Mouse (Mus musculus) embryonic facial prominence, embryonic 13.5 days (tissue): ENCODE data around the gene Rorb. TPM values are rescaled to one million over a fixed set of nuclear protein-coding genes. Genes with fewer than 3 reads are reported as not detected.

ENCODE experiments used
- ATAC-seq: fragments of 200-750 bp; cut with Nextera tagmentation; 2 replicates; pipeline ENCODE4 v1.8.0; 2017; ENCODE audit warnings: low read depth; ENCODE audit not compliant: insufficient number of reproducible peaks, insufficient read depth, low FRiP score, low TSS enrichment
- H3K27ac ChIP-seq: fragments of 300-500 bp; sonication (generic); 2 replicates; pipeline ENCODE4 v1.5.1; 2015; ENCODE audit warnings: moderate library complexity, mild to moderate bottlenecking, inconsistent platforms
- H3K27me3 ChIP-seq: fragments of 300-500 bp; sonication (generic); 2 replicates; pipeline ENCODE4 v1.6.1; 2015; ENCODE audit warnings: mild to moderate bottlenecking, inconsistent platforms
- H3K36me3 ChIP-seq: fragments of 300-500 bp; sonication (generic); 2 replicates; pipeline ENCODE4 v1.6.1; 2015; ENCODE audit warnings: mild to moderate bottlenecking, inconsistent platforms
- H3K4me1 ChIP-seq: fragments of 300-500 bp; sonication (generic); 2 replicates; pipeline ENCODE4 v1.6.1; 2015; ENCODE audit warnings: inconsistent platforms
- H3K4me2 ChIP-seq: fragments of 300-500 bp; sonication (generic); 2 replicates; pipeline ENCODE4 v1.6.1; 2015; ENCODE audit warnings: moderate library complexity, mild to moderate bottlenecking, inconsistent platforms
- H3K4me3 ChIP-seq: fragments of 300-500 bp; sonication (generic); 2 replicates; pipeline ENCODE4 v1.5.1; 2015; ENCODE audit warnings: mild to moderate bottlenecking, inconsistent platforms
- H3K9ac ChIP-seq: fragments of 300-500 bp; sonication (generic); 2 replicates; pipeline ENCODE4 v1.6.1; 2015; ENCODE audit warnings: mild to moderate bottlenecking, inconsistent platforms
- H3K9me3 ChIP-seq: fragments of 300-500 bp; sonication (generic); 2 replicates; pipeline ENCODE4 v1.6.1; 2016; ENCODE audit warnings: inconsistent platforms
- WGBS: fragments of 180-500 bp; shearing (Covaris S2); methylation state at CpG from one replicate; pipeline ENCODE4 v1.1.7; 2015; ENCODE audit warnings: mixed read lengths; 5-methylcytosine and 5-hydroxymethylcytosine counted together
- polyA plus RNA-seq: library from polyadenylated mRNA; unstranded; fragments of >200 nt; fragmentation: Nextera tagmentation; extraction: Ambion mirVana; gene quantifications from 2 replicates; pipeline ENCODE4 v1.2.1, GENCODE M21; 2015

The Rorb gene
- polyA plus RNA-seq, result 2.1 and 2.2 TPM in 2 replicates

- Histone ChIP-seq H3K9me3 (no peaks in the 10 kb centered on the region), H3K4me2 (peak within 1 kb of the TSS; percentile 96), H3K36me3 (no peaks in the 10 kb centered on the region), H3K4me3 (peak within 1 kb of the TSS; percentile 55), H3K4me1 (peaks cover 16% of the 10 kb centered on the region; the same call in 1 of the 2 replicates), H3K27me3 (peaks cover 40% of the 10 kb centered on the region), H3K27ac (no peak within 1 kb of the TSS), H3K9ac (peak within 1 kb of the TSS; percentile 70)
- WGBS, result under 1% methylated on average over 25 of the region's 25 CpGs
- ATAC-seq, result peak; percentile 96
Measured at GRCm38 (mm10) chr19:19110793-19111427, at the start of gene Rorb. Gene Rorb, minus strand, starts transcription at chr19:19111196.

DNA sequence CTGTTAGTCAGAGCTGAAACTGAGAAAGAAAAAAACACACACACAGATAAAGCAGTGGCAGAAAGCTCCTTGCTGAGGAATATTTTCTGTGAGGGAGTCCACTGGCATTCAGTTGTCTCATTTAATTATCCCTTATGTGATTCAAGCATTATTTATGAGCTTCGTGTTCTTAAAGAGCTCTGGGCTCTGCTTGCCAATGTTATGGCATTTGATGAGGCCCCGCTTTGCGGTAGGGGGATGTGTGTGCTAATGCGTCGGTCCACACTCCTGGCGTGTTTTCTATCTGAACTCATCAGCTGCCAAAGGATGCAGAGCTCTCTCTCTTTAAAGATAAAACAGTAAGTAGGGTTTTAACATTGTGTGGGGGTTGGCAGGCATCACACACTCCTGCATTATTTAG, 37.9 kb upstream of the Rorb start:
- 76% methylated on average over 6 of the region's 6 CpGs for WGBS
- H3K4me1 ChIP-seq, result no peaks in the 10 kb centered on the region
- no peaks in the 10 kb centered on the region for H3K27me3 ChIP-seq
- H3K4me3 ChIP-seq, result no peak overlapping the region
- H3K9ac ChIP-seq, result no peak overlapping the region
- H3K9me3 ChIP-seq, result no peaks in the 10 kb centered on the region
- no peaks in the 10 kb centered on the region for H3K36me3 ChIP-seq
- ATAC-seq, result no peak
- no peak overlapping the region for H3K27ac ChIP-seq
- no peak overlapping the region for H3K4me2 ChIP-seq

DNA sequence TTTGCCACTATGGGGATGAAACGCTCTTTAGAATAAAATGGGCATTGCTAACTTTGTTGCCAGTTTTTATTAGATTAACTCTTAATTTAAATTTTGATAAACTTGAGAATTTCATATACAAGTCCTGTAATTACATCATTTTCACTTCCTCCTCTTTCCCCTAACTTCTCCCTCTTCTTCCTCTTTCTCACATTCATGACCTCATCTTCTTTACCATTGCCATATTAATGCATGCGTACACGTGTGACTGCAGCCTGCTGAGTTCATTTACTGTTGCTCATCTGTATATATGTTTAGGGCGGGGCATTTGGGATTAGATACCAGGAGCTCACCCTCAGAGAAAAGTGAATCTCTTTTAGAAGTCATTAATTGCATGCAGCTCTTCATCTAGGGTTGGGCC, 33.5 kb upstream of the Rorb start:
- no peak for ATAC-seq
- Histone ChIP-seq H3K9ac (no peak overlapping the region), H3K4me3 (no peak overlapping the region), H3K27ac (no peak overlapping the region), H3K27me3 (no peaks in the 10 kb centered on the region), H3K9me3 (no peaks in the 10 kb centered on the region), H3K4me2 (no peak overlapping the region), H3K4me1 (no peaks in the 10 kb centered on the region), H3K36me3 (no peaks in the 10 kb centered on the region)
- WGBS, result 85% methylated on average over 4 of the region's 4 CpGs

DNA sequence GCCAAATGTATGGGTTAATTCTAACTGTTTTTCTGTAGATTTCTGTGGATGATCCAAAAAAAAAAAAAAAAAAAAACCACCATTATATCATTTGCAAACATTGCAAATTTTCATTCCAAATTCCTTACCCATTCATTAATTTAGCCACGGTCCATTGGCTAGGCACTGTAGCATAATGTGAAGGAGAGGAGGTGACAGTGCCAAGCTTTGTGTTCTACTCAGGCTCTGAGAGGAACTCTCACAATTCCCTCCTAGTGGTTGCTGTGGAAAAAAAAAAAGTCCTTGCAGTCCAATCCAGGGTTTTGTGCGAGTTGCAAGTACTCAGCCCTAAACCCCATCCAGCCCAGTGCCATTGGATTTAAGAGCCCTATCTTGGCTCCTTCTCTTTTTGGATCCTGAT, 25.9 kb upstream of the Rorb start:
- no peaks in the 10 kb centered on the region for H3K4me1 ChIP-seq
- no peaks in the 10 kb centered on the region for H3K27me3 ChIP-seq
- H3K36me3 ChIP-seq, result no peaks in the 10 kb centered on the region
- WGBS, result 69% methylated on average over 2 of the region's 2 CpGs
- H3K4me3 ChIP-seq, result no peak overlapping the region
- H3K4me2 ChIP-seq, result no peak overlapping the region
- no peak overlapping the region for H3K9ac ChIP-seq
- ATAC-seq, result no peak
- H3K27ac ChIP-seq, result no peak overlapping the region
- no peaks in the 10 kb centered on the region for H3K9me3 ChIP-seq

DNA sequence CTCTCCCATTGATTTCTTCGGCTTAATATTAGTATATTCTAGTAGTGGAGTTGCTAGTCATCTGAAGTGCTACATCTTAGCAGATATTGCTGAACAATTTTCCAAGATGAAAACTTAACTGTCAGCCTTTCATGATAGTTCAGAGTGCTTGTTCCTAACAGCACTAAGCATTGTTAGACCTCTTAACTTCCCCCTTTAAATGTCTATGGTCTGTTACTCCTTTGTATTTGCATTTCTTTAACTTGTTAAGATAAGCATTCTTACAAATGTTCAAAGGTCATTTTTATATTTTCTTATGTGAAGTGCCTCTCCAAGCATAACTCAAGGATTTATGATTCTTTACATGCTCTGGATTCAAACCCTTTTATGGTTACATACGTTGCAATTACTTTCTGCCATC, 24.8 kb upstream of the Rorb start:
- no peak for ATAC-seq
- Histone ChIP-seq H3K4me3 (no peak overlapping the region), H3K9ac (no peak overlapping the region), H3K4me2 (no peak overlapping the region), H3K4me1 (no peaks in the 10 kb centered on the region), H3K9me3 (no peaks in the 10 kb centered on the region), H3K27me3 (no peaks in the 10 kb centered on the region), H3K36me3 (no peaks in the 10 kb centered on the region), H3K27ac (no peak overlapping the region)
- 79% methylated on average over 2 of the region's 2 CpGs for WGBS

DNA sequence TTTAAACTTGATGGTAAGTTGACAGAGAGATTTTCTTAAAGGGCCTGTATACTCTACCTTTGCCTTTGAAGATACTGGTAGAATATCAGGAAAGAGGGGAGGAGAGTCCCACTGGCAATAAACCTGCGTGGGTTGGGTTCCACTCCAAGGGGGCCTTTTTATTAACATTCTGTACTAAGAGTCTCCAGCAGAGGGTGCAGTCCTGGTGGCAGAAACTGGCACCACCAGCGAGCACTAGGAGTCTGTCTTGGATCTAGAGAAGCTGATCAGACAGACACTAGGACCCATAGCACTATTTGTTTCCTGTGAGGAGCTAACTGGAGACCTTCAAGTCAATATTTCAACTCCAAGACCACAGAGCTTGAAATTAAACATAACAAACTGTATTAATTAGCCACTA, 11.3 kb upstream of the Rorb start:
- H3K4me1 ChIP-seq, result no peaks in the 10 kb centered on the region
- no peak overlapping the region for H3K4me3 ChIP-seq
- no peaks in the 10 kb centered on the region for H3K27me3 ChIP-seq
- H3K27ac ChIP-seq, result no peak overlapping the region
- H3K9me3 ChIP-seq, result no peaks in the 10 kb centered on the region
- 42% methylated on average over 2 of the region's 2 CpGs for WGBS
- no peaks in the 10 kb centered on the region for H3K36me3 ChIP-seq
- H3K9ac ChIP-seq, result no peak overlapping the region
- no peak for ATAC-seq
- H3K4me2 ChIP-seq, result no peak overlapping the region

- WGBS, result 53% methylated on average over 4 of the region's 4 CpGs
- H3K27me3 ChIP-seq, result peaks cover 40% of the 10 kb centered on the region
- peaks cover 16% of the 10 kb centered on the region; the same call in 1 of the 2 replicates for H3K4me1 ChIP-seq
- H3K9me3 ChIP-seq, result no peaks in the 10 kb centered on the region
- no peak overlapping the region for H3K4me3 ChIP-seq
- no peak overlapping the region for H3K9ac ChIP-seq
- no peak for ATAC-seq
- no peaks in the 10 kb centered on the region for H3K36me3 ChIP-seq
- no peak overlapping the region for H3K4me2 ChIP-seq
- no peak overlapping the region for H3K27ac ChIP-seq
Measured at GRCm38 (mm10) chr19:19112180-19112579, 1.2 kb upstream of the Rorb start.

- Histone ChIP-seq H3K4me2 (peak overlapping the region; percentile 96), H3K9ac (0 out of 2 replicates have a peak overlapping the region, but pooled peaks have one; percentile 70), H3K36me3 (no peaks in the 10 kb centered on the region), H3K27me3 (peaks cover 40% of the 10 kb centered on the region), H3K9me3 (no peaks in the 10 kb centered on the region), H3K4me3 (peak overlapping the region; percentile 55), H3K4me1 (peaks cover 16% of the 10 kb centered on the region; the same call in 1 of the 2 replicates), H3K27ac (no peak overlapping the region)
- 2% methylated on average over 12 of the region's 12 CpGs for WGBS
- peak; percentile 54; the same call in 1 of the 2 replicates for ATAC-seq
Measured at GRCm38 (mm10) chr19:19111428-19112170, 603 bp upstream of the Rorb start.

GRCm38 (mm10) chr19:19110011-19110768, 806 bp downstream of the Rorb start:
- Histone ChIP-seq H3K4me2 (peak overlapping the region; percentile 96), H3K4me3 (peak overlapping the region; percentile 55), H3K4me1 (peaks cover 16% of the 10 kb centered on the region; the same call in 1 of the 2 replicates), H3K36me3 (no peaks in the 10 kb centered on the region), H3K27me3 (peaks cover 40% of the 10 kb centered on the region), H3K27ac (no peak overlapping the region), H3K9me3 (no peaks in the 10 kb centered on the region), H3K9ac (peak overlapping the region; percentile 70)
- no peak for ATAC-seq
- WGBS, result 1% methylated on average over 49 of the region's 49 CpGs

DNA sequence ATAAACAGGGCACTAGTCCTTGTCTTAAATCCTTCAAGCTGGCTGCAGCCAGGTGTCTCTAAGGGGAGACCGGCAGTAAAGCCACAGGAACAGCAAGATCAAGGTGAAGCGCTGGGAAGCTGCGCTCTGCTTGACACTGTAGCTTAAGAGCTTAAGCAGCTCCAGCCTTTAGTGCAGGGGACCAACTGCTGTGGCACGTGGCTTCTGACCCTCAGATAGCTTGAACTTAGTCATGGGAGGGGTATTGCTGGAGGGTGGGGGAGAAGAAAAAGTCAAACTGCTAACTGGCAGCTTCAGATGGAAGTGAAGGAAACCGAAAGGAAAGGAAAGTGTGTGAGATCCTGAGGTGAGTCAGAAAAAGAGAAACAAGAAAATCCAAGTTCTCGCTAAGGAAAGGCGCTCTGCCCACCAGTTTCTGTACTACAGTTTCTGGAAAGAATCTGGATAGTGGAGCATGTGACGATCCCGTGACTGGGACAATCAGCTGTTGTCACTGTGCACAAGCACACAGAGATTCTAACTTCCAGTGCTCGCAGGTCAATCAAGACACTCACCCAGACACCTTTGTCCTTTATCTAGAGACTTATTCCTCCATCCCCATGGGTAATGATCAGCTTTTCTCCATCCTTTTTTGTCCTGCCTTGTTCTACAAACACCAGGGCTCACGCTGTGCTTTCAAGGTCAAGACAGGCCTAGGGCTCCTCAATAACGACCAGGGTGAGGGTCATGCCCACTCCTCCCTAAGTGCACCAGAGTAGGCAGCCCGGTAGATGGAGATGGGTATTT, 2.2 kb downstream of the Rorb start:
- H3K4me1 ChIP-seq, result peaks cover 16% of the 10 kb centered on the region; the same call in 1 of the 2 replicates
- H3K27me3 ChIP-seq, result peaks cover 38% of the 10 kb centered on the region
- peak overlapping the region; percentile 96 for H3K4me2 ChIP-seq
- WGBS, result 29% methylated on average over 13 of the region's 13 CpGs
- H3K36me3 ChIP-seq, result no peaks in the 10 kb centered on the region
- no peak for ATAC-seq
- no peak overlapping the region for H3K27ac ChIP-seq
- H3K9me3 ChIP-seq, result no peaks in the 10 kb centered on the region
- 0 out of 2 replicates have a peak overlapping the region, but pooled peaks have one; percentile 70 for H3K9ac ChIP-seq
- peak overlapping the region; percentile 55 for H3K4me3 ChIP-seq

DNA sequence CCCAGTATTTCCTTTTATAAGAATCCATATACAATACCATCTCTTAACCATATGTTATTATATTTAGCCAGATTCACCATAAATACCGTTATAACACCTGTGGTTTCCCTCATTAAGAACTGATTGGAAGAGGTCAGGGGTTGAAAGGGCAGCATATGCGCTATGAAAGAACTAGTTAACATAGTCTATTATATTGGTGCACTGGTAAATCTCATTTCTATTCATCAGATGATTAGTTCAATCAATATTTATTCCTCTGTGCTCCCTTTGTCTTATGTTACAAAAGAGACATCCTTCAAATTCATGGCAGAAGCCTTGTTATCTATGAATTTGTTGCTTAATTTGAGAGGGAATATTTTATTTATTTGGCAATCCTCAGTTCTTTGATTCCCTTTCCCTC, 6.4 kb downstream of the Rorb start:
- H3K27ac ChIP-seq, result no peak overlapping the region
- H3K4me2 ChIP-seq, result no peak overlapping the region
- H3K9ac ChIP-seq, result no peak overlapping the region
- peaks cover 22% of the 10 kb centered on the region for H3K27me3 ChIP-seq
- no peak overlapping the region for H3K4me3 ChIP-seq
- no peak for ATAC-seq
- no peaks in the 10 kb centered on the region for H3K9me3 ChIP-seq
- WGBS, result 82% methylated on average over 2 of the region's 2 CpGs
- 0 out of 2 replicates have a peak, but pooled peaks cover under 1% of the 10 kb centered on the region for H3K4me1 ChIP-seq
- H3K36me3 ChIP-seq, result no peaks in the 10 kb centered on the region
